Mouse (Mus musculus) induced T-regulatory cell, adult 2 months (primary cell): ENCODE measurements around the gene Cyp26a1.

ENCODE experiments used
- DNase-seq: peaks from one replicate; pipeline ENCODE4 v3.0.0-alpha.2; 2012; ENCODE audit warnings: low read depth

Cyp26a1 gene

DNA sequence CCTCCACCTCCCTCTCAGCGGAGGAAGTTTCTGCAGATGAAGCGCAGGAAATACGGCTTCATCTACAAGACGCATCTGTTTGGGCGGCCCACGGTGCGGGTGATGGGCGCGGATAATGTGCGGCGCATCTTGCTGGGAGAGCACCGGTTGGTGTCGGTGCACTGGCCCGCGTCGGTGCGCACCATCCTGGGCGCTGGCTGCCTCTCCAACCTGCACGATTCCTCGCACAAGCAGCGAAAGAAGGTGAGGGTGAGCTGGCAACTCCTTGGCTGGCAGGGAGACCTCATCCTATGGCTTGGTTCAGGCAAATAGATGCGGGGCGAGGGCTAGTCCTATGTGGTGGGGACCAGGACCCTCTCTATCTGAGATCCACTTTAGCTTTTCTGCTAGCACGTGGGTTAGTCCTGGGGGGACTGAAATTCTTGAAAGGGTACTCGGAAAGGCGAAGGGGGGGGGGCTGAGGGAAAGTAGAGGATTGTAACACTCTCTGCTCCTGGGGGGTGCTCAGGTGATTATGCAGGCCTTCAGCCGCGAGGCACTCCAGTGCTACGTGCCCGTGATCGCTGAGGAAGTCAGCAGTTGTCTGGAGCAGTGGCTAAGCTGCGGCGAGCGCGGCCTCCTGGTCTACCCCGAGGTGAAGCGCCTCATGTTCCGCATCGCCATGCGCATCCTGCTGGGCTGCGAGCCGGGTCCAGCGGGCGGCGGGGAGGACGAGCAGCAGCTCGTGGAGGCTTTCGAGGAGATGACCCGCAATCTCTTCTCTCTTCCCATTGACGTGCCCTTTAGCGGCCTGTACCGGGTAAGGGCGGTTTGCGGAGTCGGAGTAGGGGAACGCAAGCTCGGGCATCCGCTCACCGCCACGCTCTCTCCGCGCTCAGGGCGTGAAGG lies 919 bp downstream of the Cyp26a1 start:
- no peak for DNase-seq

DNA sequence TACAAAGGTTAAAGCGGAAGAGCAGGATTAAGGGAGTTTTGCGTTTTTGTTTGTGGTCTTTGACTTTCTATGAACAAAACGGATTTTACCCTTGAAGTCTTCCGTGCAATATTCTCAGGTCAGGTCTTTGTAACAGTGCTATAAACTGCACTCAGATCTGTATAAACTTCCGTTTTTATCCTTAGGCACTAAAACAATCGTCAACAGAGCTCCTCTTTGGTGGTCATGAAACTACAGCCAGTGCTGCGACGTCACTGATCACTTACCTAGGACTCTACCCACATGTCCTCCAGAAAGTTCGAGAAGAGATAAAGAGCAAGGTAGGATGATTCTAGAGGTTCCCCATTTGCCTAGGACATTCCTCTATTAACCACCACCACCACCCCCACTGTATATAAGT lies 2.1 kb downstream of the Cyp26a1 start:
- DNase-seq: no peak

- no peak for DNase-seq
Measured at GRCm38 (mm10) chr19:37702377-37703076, 4.9 kb downstream of the Cyp26a1 start.

GRCm38 (mm10) chr19:37703902-37704509 lies 6.4 kb downstream of the Cyp26a1 start:
- DNase-seq: peak; percentile 61

GRCm38 (mm10) chr19:37705722-37706121 lies 8.1 kb downstream of the Cyp26a1 start:
- DNase-seq: no peak

- no peak for DNase-seq
Measured at GRCm38 (mm10) chr19:37714681-37715080, 17.1 kb downstream of the Cyp26a1 start.

- DNase-seq: no peak
Measured at GRCm38 (mm10) chr19:37715980-37716379, 18.4 kb downstream of the Cyp26a1 start.

DNA sequence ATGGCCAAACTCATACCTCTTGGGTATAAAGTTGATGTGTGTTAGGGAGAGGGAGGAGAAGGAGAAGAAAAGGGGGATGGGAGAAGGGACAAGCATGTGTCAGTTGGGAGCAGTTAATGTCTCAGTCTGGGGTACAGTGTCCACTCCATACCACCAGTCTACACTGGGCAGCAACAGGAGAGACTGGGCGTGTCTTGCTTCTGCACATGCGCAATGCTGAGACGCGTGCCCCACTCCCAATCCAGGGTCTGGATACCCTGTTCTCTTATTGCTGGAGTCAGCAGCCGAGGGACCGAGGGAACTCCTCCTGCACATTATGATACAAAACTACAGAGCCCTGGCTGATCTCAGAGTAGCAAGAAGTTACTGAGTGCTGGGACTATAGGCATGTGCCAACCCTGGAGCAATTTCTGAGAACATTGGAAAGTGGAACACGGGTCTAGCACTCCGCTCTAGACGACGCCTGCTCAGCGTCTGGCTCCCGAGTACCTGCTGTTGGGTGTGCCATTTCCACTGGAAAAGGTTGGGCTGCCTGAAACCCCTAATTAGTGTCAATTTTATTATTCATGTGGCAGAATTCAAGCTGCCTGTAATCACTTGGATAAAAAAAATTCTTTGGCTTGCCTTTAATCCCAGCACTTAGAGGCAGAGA lies 19.1 kb downstream of the Cyp26a1 start:
- DNase-seq: no peak

GRCm38 (mm10) chr19:37719166-37719565 lies 21.6 kb downstream of the Cyp26a1 start:
- no peak for DNase-seq

GRCm38 (mm10) chr19:37724591-37724990 lies 27.0 kb downstream of the Cyp26a1 start:
- DNase-seq: peak; percentile 9

- DNase-seq: no peak
Measured at GRCm38 (mm10) chr19:37726585-37726984, 29.0 kb downstream of the Cyp26a1 start.

- no peak for DNase-seq
Measured at GRCm38 (mm10) chr19:37727366-37727765, 29.8 kb downstream of the Cyp26a1 start.

DNA sequence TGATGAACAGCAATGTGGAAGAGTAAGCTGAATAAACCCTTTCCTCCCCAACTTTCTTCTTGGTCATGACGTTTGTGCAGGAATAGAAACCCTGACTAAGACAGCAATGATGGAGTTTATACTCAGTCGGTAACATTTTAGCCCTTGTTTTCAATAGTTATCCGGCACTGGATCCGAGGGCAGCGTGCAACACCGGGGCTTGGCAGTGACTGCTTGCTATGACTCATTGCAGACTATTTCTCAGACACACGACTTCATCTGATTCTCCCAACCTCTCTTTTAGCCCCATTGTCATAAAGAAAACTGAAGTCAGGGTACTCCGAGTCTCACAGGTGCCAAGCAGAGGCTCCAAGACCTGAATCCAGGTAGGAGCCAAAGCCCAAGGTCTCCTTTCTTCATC lies 37.8 kb downstream of the Cyp26a1 start:
- DNase-seq: no peak

- no peak for DNase-seq
Measured at GRCm38 (mm10) chr19:37738575-37738974, 41.0 kb downstream of the Cyp26a1 start.

DNA sequence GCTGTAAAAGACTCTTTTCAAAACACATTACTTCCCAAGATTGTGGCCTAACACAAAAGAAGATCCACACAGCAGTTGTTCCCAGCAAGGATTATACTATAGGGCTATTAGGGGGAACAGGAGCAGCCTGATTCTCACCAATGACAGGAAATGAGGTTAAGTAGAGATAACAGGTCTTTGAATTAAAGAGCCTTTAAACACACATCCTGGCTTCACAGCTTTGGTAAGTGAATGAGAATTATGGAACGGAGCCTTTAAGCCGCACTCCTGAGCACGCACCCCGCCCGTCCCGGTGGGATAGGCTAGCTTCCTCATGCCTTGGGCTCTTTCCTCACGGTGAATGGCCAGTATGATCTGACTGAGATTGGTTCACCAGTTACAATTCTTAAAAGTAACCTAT lies 42.4 kb downstream of the Cyp26a1 start:
- DNase-seq: no peak
